8 mouse cellular contexts compared by ENCODE assay signal in the genomic region with DNA sequence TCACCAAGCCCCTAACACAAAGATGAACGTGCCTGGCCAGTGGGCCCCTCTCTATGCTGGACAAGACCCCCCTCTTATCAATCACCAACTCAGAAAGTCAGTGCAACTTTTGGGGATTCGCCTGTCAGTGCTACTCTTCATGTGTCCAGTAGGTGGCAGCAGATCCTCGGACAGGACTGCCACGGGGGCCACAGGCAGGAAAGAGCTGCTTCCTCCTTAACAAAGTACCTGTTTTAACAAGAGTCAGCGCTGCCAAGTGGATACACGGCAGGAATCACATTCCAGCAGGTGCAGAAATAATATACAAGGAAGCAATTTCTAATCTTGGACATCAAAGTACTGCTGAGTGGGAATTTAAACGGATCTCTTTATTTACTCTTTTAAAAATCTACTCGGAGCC.
DNase-seq lines count a peak whose midpoint lies in the region; ATAC-seq and TF ChIP-seq lines count a peak whose summit lies in the region.

No protein-coding gene starts in this region.

- peak; percentile 65; the same call in 1 of the 2 replicates for ATAC-seq in lung, embryonic 14.5 days (ENCODE audit: insufficient read depth)

- no peaks in the 10 kb centered on the region for H3K9me3 ChIP-seq in lung, embryonic 14.5 days (ENCODE audit: low read depth, low read length)

- 2% methylated on average over 8 of the region's 8 CpGs for WGBS in lung, embryonic 14.5 days

- no peak overlapping the region for H3K4me3 ChIP-seq in lung, embryonic 14.5 days (ENCODE audit: low read depth, low read length)

- H3K4me1 ChIP-seq in lung, embryonic 14.5 days (ENCODE audit: insufficient read depth), result no peaks in the 10 kb centered on the region

- peak; percentile 98 for TF ChIP-seq CTCF in lung, embryonic 14.5 days (IDR thresholded peaks at IDR 0.05; ENCODE audit: low read depth)

- H3K27ac ChIP-seq in lung, embryonic 14.5 days (ENCODE audit: low read depth), result no peak overlapping the region

- no peak overlapping the region for H3K9ac ChIP-seq in lung, embryonic 14.5 days

- H3K36me3 ChIP-seq in lung, embryonic 14.5 days (ENCODE audit: insufficient read depth), result no peaks in the 10 kb centered on the region

- DNase-seq in A20 (ENCODE audit: low read depth, low spot score), result peak; percentile 69
- DNase-seq in MN1 (ENCODE audit: low spot score), result peak; percentile 62
- peak; percentile 26 for DNase-seq in cerebellum, adult 9-10 months
- peak; percentile 30 to 40 for DNase-seq in frontal cortex, postnatal 25 days (ENCODE audit: low spot score in 2 of 2)
- DNase-seq in kidney, postnatal 10 days, result peak; percentile 74
- peak; percentile 85 for DNase-seq in lung, embryonic 14.5 days
- peak; percentile 48 for DNase-seq in ovary, postnatal 14 days (ENCODE audit: low spot score)
- DNase-seq in thymus, postnatal 0 days (ENCODE audit: low spot score), result peak; percentile 78

- H3K27me3 ChIP-seq in lung, embryonic 14.5 days (ENCODE audit: insufficient read depth, low read length), result no peaks in the 10 kb centered on the region

- H3K4me2 ChIP-seq in lung, embryonic 14.5 days, result peak overlapping the region; percentile 25; the same call in 1 of the 2 replicates

Comparison
In these comparisons a context has a peak if more than half of its experiments do, and no peak if none do; other contexts are left out.
1. DNase-seq: peak in every context shown above with its lines; median percentile 85 in lung, embryonic 14.5 days; 78 in thymus, postnatal 0 days; 74 in kidney, postnatal 10 days; 69 in A20; 62 in MN1; 48 in ovary, postnatal 14 days; 35 in frontal cortex, postnatal 25 days; 26 in cerebellum, adult 9-10 months.